Mouse (Mus musculus) kidney, adult 9 months (tissue): ENCODE data around the gene Cep350.

Experiments used
- DNase-seq: peaks from one replicate; pipeline ENCODE4 v3.0.0; 2022

The Cep350 gene

GRCm38 (mm10) chr1:155973068-155973718 lies at the start of gene Cep350:
TSS of gene Cep350 (minus strand) at chr1:155973255.
- DNase-seq = peak; percentile 98

DNA sequence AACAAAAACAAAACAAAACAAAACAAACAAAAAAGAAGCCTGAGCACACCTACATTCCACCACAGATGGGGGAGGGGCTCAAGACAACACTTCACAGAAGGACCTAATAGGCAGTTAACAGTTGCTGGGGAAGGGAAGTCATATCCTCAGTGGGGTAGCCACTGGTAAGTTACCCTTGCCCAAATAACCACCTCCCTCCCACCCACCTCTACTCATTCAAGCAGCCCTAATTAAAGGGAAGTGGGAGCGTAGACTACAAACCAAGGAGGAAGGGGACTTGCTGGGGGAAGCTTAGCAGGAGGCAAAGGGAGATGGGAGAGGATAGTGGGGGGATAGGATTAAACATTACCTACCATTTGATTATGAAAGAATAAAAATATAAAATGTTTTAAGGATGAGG lies 47.3 kb upstream of the Cep350 start:
- no peak for DNase-seq

- DNase-seq = no peak
Observed at GRCm38 (mm10) chr1:156019800-156020199, 46.7 kb upstream of the Cep350 start.

DNA sequence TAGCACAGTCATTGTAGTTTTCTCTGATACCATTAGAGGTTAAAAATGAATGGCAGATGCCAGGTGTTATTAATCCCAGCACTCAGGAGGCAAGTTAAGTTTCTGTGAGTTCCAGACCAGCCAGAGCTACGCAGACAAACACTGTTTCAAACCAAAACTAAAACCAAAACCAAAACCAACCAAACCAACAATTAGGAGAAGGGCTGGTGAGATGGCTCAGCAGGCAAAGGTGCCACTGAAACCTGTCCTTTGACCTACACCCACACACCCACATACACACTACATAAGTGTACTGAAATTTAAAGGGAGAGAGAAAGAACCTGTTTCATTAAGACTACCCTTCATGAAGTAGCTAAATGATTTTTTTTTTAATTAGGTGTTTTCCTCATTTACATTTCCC lies 35.9 kb upstream of the Cep350 start:
- DNase-seq = no peak

DNA sequence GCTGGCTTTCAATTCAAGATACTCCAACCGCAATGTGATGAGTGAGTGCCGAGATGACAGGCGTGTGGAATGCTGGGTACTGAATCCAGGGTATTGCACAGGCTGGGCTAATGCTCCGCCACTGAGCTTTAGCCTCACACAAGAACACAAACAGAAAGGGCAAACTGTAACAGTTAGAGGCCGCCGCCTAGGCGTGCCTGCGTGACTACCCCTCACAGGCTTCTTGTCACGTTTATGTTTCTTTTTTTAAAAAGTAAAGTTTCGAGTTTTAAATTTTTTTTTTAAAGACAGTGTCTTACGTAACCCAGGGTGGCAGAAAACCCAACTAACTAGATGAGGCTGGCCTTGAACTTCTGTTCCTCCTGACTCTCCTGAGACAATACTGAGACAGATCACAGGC lies 32.9 kb upstream of the Cep350 start:
- DNase-seq = no peak

- peak; percentile 84 for DNase-seq
Observed at GRCm38 (mm10) chr1:156003201-156003935, 30.3 kb upstream of the Cep350 start.

DNA sequence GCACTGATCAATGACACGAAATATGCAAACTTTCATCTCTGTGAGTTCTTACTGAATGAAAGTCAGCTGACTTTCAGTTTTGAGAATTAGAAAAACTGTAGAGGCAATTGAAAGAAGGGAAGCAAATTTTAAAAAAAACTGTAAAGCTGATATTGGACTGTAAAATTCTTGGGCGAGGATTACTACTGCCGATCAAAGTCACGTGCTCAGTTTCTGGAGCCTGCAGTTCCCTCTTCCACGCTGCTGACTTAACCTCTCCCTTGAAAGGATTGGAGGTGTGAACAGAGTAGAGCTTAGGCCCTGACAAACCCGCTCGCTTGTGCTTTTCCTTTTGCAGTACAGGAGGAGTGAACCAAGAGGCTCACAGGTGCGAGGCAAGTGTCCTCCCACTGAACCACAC lies 29.3 kb upstream of the Cep350 start:
- DNase-seq = no peak

DNA sequence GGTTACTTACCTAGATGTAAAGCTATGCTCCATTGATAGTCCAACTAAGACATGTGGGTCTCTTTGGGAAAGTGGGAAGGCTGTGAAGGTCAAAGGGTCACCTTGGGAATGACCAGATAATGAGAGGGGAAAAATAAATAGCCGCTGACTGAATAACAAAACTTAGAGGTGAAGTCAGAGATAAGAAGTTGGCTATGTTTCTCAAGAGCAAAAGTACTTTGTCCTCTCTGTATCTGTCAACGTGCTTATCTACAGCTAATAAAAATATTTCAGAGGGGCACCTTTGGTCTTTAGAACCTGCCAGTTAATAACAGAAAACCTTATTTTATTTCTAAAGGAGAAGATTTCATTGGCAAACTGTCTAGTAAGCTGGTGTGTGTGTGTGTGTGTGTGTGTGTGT lies 22.6 kb upstream of the Cep350 start:
- no peak for DNase-seq

- no peak for DNase-seq
Observed at GRCm38 (mm10) chr1:155994524-155994923, 21.5 kb upstream of the Cep350 start.

- no peak for DNase-seq
Observed at GRCm38 (mm10) chr1:155990391-155990790, 17.3 kb upstream of the Cep350 start.

DNA sequence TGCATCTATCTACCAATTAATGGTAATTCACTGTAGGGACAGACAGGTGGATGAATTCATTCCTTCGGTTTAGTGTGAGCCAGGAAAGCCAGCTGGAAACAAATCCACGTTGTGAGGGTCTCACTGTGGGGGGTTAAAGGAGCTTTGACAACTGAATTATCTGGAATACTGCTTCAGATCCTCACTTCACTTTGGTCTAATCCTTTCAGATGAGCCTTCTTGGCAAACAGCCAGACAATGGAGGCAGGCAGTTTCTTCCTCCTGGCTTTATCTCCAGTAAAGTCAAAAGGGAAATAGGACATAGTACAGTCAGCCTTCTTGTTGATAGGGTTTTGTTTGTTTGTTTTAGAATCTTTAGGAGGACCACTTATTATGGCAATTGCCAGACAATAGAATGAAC lies 16.3 kb upstream of the Cep350 start:
- no peak for DNase-seq

- DNase-seq = no peak
Observed at GRCm38 (mm10) chr1:155987625-155988024, 14.6 kb upstream of the Cep350 start.

DNA sequence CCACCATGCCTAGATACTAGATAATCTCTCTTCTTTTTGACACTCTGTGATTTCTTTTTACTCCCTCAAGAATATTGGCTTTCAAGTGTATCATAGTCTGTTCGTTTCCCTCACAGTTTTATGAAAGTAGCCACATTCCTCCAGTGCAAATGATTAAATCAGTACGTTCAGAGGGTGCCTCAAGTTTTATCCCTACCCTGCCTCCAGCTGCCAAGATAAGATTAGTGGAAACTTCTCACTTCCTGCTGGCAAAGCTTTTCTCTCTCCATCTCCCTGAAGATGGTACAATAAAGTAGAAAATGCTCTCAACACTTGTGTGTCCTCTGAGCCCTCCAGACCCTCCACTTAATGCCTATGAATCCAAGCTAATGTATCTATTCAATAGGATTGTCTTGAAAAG lies 1.9 kb upstream of the Cep350 start:
- no peak for DNase-seq

DNA sequence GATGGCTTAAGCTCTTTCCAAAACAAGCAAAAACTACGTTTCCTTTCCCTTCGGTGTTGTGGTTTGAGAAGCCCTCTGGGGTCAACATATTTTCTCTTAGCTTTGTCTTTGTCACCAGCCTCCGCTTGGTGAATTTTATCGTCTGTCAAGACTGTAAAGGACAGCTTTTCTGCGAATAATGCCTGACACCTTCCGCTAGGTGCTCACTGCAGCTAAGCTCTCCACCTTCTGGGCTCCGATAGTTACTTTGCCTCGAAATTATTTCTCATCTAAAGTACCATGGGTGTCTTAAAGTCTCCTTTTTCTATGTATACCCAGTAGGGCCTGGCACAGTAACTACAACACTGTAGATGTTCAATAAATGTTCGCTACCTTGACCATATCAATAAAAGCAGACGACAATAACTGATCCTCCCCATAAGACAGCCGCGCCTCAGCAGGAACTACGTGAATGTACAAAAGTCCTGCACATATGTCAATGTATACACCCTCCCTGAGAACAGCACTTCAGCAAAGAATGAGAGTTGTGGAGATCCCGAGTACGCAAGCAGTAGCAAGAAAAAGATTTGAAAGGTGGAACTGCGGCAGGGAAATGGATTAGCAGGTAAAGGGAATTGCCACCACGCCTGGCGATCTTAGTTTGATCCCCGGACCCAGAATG lies 794 bp upstream of the Cep350 start:
- no peak for DNase-seq

GRCm38 (mm10) chr1:155972146-155973067 lies 648 bp downstream of the Cep350 start:
- DNase-seq = no peak

DNA sequence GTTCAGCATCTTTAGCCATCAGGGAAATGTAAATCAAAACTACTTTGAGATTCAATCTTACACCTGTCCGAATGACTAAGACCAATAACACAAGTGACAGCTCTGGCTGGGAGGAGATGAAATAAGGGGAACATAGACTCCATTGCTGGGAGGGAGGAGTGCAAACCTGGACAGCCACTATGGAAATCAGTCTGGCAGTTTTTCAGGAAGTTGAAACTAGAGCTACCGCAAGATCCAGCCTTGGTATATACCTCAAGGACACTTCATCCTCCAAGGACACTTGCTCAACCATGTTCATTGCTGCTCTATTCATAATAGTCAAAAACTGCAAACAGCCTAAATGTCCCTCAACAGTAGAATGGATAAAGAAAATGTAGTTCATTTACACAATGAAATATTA lies 23.9 kb downstream of the Cep350 start:
- no peak for DNase-seq

- no peak for DNase-seq
Observed at GRCm38 (mm10) chr1:155944361-155944760, 28.7 kb downstream of the Cep350 start.

DNA sequence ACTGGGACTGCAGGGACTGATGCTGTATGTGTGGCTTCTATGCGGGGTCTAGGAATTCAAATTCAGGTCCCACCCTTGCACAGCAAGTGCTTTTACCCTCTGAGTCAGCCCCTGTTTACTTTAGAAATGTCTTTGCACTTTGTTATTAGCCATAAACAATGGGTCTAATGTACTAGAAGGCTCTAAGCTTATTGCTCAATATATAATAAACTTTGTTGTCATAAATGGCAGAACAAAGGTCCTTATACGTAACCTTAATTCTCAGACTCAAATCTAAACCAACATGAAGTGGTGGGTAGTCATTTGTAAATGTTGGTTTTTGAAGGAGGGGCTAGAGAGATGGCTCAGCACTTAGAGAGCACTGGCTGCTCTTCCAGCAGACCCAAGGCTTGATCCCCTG lies 35.6 kb downstream of the Cep350 start:
- no peak for DNase-seq

GRCm38 (mm10) chr1:155934702-155935101 lies 38.4 kb downstream of the Cep350 start:
- no peak for DNase-seq

GRCm38 (mm10) chr1:155903561-155903960 lies 69.5 kb downstream of the Cep350 start:
- DNase-seq = no peak

- DNase-seq = no peak
Observed at GRCm38 (mm10) chr1:155901348-155901747, 71.7 kb downstream of the Cep350 start.

DNA sequence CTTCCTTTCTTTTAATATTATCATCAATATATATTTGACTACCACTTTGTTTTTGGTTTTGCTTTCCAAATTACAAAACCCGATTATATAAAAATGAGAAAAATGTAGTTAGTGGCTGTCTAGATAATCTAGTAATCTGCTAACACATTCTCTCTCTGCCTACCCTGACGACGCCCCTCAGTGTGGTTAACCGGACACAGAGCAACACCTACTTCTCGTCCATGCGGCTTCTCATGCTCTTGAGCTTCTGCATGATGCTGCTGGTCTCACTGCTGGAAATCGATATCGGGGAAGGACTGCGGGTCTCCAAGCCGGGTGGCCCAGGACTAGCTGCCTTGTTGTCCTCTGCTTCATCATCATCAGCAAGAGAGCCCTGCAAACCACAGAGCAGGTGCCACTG lies 78.7 kb downstream of the Cep350 start:
- no peak for DNase-seq

GRCm38 (mm10) chr1:155886846-155887245 lies 86.2 kb downstream of the Cep350 start:
- no peak for DNase-seq
